Mouse (Mus musculus) kidney, adult 18-20 months (tissue): ENCODE results near the gene Lix1.
"Not testable (repeated sequence)": the region's sequence is repeated elsewhere in the genome, so short reads cannot be mapped to it uniquely, and the experiment has no call there.

Source experiments
- DNase-seq: peaks from one replicate; pipeline ENCODE4 v3.0.0; 2021

Lix1 gene

GRCm38 (mm10) chr17:17414206-17414605 lies 11.7 kb downstream of the Lix1 start:
- DNase-seq = no peak

GRCm38 (mm10) chr17:17424609-17425307 lies 22.3 kb downstream of the Lix1 start:
- no peak for DNase-seq

GRCm38 (mm10) chr17:17425308-17425813 lies 22.9 kb downstream of the Lix1 start:
- DNase-seq = no peak

GRCm38 (mm10) chr17:17425906-17426305 lies 23.4 kb downstream of the Lix1 start:
- no peak for DNase-seq

GRCm38 (mm10) chr17:17428888-17429287 lies 26.4 kb downstream of the Lix1 start:
- DNase-seq = no peak

- DNase-seq = no peak
These were observed 31.2 kb downstream of the Lix1 start for GRCm38 (mm10) chr17:17433679-17434078.

- no peak for DNase-seq
These were observed 36.2 kb downstream of the Lix1 start for GRCm38 (mm10) chr17:17438576-17439191.

GRCm38 (mm10) chr17:17441876-17442498 lies 39.5 kb downstream of the Lix1 start:
- no peak for DNase-seq

GRCm38 (mm10) chr17:17444297-17444886 lies 41.9 kb downstream of the Lix1 start:
- no peak for DNase-seq

- no peak for DNase-seq
These were observed 44.2 kb downstream of the Lix1 start for GRCm38 (mm10) chr17:17446683-17447082.

GRCm38 (mm10) chr17:17447821-17448220 lies 45.3 kb downstream of the Lix1 start:
- DNase-seq = no peak

GRCm38 (mm10) chr17:17448737-17449440 lies 46.4 kb downstream of the Lix1 start:
- peak; percentile 56 for DNase-seq

GRCm38 (mm10) chr17:17449441-17449770 lies 46.9 kb downstream of the Lix1 start:
- DNase-seq = peak; percentile 8

GRCm38 (mm10) chr17:17451102-17451501 lies 48.6 kb downstream of the Lix1 start:
- no peak for DNase-seq

GRCm38 (mm10) chr17:17452617-17453016 lies 50.1 kb downstream of the Lix1 start:
- no peak for DNase-seq

- no peak for DNase-seq
These were observed 52.1 kb downstream of the Lix1 start for GRCm38 (mm10) chr17:17454573-17454972.

GRCm38 (mm10) chr17:17485789-17486188 lies 83.3 kb downstream of the Lix1 start:
- no peak for DNase-seq

GRCm38 (mm10) chr17:17490820-17491621 lies 88.5 kb downstream of the Lix1 start:
- DNase-seq = peak; percentile 12

GRCm38 (mm10) chr17:17491622-17492001 lies 89.1 kb downstream of the Lix1 start:
- no peak for DNase-seq

- DNase-seq = no peak
These were observed 89.6 kb downstream of the Lix1 start for GRCm38 (mm10) chr17:17492116-17492515.

- DNase-seq = not testable (repeated sequence)
These were observed 93.8 kb downstream of the Lix1 start for GRCm38 (mm10) chr17:17496234-17496633.

GRCm38 (mm10) chr17:17496730-17497129 lies 94.3 kb downstream of the Lix1 start:
- DNase-seq = no peak
